Mouse (Mus musculus): ENCODE measurements around the gene Phf2. TPM values are rescaled to one million over a fixed set of nuclear protein-coding genes. Genes with fewer than 3 reads are reported as not detected.

Gene Phf2
- polyA plus RNA-seq, 1 experiment from 2014 or later: 2.2 TPM

GRCm38 (mm10) chr13:48800850-48801546 lies 69.9 kb downstream of the Phf2 start:
- Histone ChIP-seq H3K9me3 (replicated peaks) (no peaks in the 10 kb centered on the region), H3K9ac (no peak overlapping the region), H3K4me2 (no peak overlapping the region), H3K27ac (no peak overlapping the region), H3K4me1 (replicated peaks) (peaks cover 9% of the 10 kb centered on the region), H3K36me3 (peaks cover 43% of the 10 kb centered on the region), H3K4me3 (replicated peaks) (no peak overlapping the region), H3K27me3 (no peaks in the 10 kb centered on the region)
- DNase-seq (peak; percentile 31), ATAC-seq (ENCODE audit: low read depth) (peak; percentile 69)
- WGBS (ENCODE audit: insufficient replicate concordance): 17% methylated on average over 11 of the region's 11 CpGs

- WGBS (ENCODE audit: insufficient replicate concordance): 52% methylated on average over 14 of the region's 14 CpGs
- no peak for DNase-seq
- H3K27ac ChIP-seq: no peak overlapping the region
Observed at GRCm38 (mm10) chr13:48798256-48798771, 72.6 kb downstream of the Phf2 start.

GRCm38 (mm10) chr13:48796906-48797305 lies 74.0 kb downstream of the Phf2 start:
- Histone ChIP-seq H3K4me1 (replicated peaks) (peaks cover 9% of the 10 kb centered on the region), H3K4me3 (replicated peaks) (no peak overlapping the region), H3K27ac (no peak overlapping the region), H3K9ac (no peak overlapping the region), H3K9me3 (replicated peaks) (no peaks in the 10 kb centered on the region), H3K27me3 (no peaks in the 10 kb centered on the region; the same call in 1 of the 2 replicates), H3K36me3 (peaks cover 7% of the 10 kb centered on the region; the same call in 1 of the 2 replicates), H3K4me2 (no peak overlapping the region)
- DNase-seq: no peak
- 51% methylated on average over 11 of the region's 11 CpGs for WGBS (ENCODE audit: insufficient replicate concordance)
- no peak for ATAC-seq (ENCODE audit: low read depth)

More at GRCm38 (mm10) chr13:48798256-48798771, 72.6 kb downstream of the Phf2 start:
- Histone ChIP-seq H3K4me1 (replicated peaks) (peaks cover 9% of the 10 kb centered on the region), H3K4me2 (no peak overlapping the region), H3K9ac (no peak overlapping the region), H3K27me3 (no peaks in the 10 kb centered on the region; the same call in 1 of the 2 replicates), H3K4me3 (replicated peaks) (no peak overlapping the region), H3K9me3 (replicated peaks) (no peaks in the 10 kb centered on the region), H3K36me3 (peaks cover 19% of the 10 kb centered on the region)
- no peak for ATAC-seq (ENCODE audit: low read depth)

- no peak overlapping the region for H3K27ac ChIP-seq
- H3K4me2 ChIP-seq: no peak overlapping the region
- no peaks in the 10 kb centered on the region for H3K36me3 ChIP-seq
- no peak for DNase-seq
- H3K9me3 ChIP-seq (replicated peaks): no peaks in the 10 kb centered on the region
- no peaks in the 10 kb centered on the region; the same call in 1 of the 2 replicates for H3K27me3 ChIP-seq
- H3K4me3 ChIP-seq (replicated peaks): no peak overlapping the region
- H3K4me1 ChIP-seq (replicated peaks): no peaks in the 10 kb centered on the region; the same call in 1 of the 2 replicates
- no peak for ATAC-seq (ENCODE audit: low read depth)
- H3K9ac ChIP-seq: no peak overlapping the region
- 62% methylated on average over 6 of the region's 6 CpGs for WGBS (ENCODE audit: insufficient replicate concordance)
Observed at GRCm38 (mm10) chr13:48795711-48796110, 75.2 kb downstream of the Phf2 start.

- H3K27me3 ChIP-seq: peaks cover 9% of the 10 kb centered on the region
- no peak overlapping the region for H3K4me2 ChIP-seq
- no peak for ATAC-seq (ENCODE audit: low read depth)
- no peaks in the 10 kb centered on the region for H3K36me3 ChIP-seq
- H3K27ac ChIP-seq: no peak overlapping the region
- no peak overlapping the region for H3K9ac ChIP-seq
- H3K9me3 ChIP-seq (replicated peaks): no peaks in the 10 kb centered on the region
- no peak overlapping the region for H3K4me3 ChIP-seq (replicated peaks)
- no peak for DNase-seq
- no peaks in the 10 kb centered on the region for H3K4me1 ChIP-seq (replicated peaks)
- WGBS (ENCODE audit: insufficient replicate concordance): 62% methylated on average over 8 of the region's 8 CpGs
Observed at GRCm38 (mm10) chr13:48784594-48785298, 86.2 kb downstream of the Phf2 start.

- no peak for ATAC-seq (ENCODE audit: low read depth)
- H3K27ac ChIP-seq: no peak overlapping the region
- H3K9ac ChIP-seq: no peak overlapping the region
- no peak for DNase-seq
- no peak overlapping the region for H3K4me3 ChIP-seq (replicated peaks)
- 46% methylated on average over 8 of the region's 8 CpGs for WGBS (ENCODE audit: insufficient replicate concordance)
- H3K4me2 ChIP-seq: no peak overlapping the region
- no peaks in the 10 kb centered on the region for H3K36me3 ChIP-seq
- no peaks in the 10 kb centered on the region for H3K9me3 ChIP-seq (replicated peaks)
- no peaks in the 10 kb centered on the region for H3K4me1 ChIP-seq (replicated peaks)
- H3K27me3 ChIP-seq: peaks cover 9% of the 10 kb centered on the region
Observed at GRCm38 (mm10) chr13:48784151-48784550, 86.8 kb downstream of the Phf2 start.

- H3K4me3 ChIP-seq (replicated peaks): no peak overlapping the region
- peak overlapping the region; percentile 33; the same call in 1 of the 2 replicates for H3K4me2 ChIP-seq
- no peaks in the 10 kb centered on the region for H3K4me1 ChIP-seq (replicated peaks)
- H3K27me3 ChIP-seq: peaks cover 9% of the 10 kb centered on the region
- H3K27ac ChIP-seq: no peak overlapping the region
- H3K9ac ChIP-seq: no peak overlapping the region
- ATAC-seq (ENCODE audit: low read depth) (peak; percentile 67; the same call in 1 of the 2 replicates), DNase-seq (no peak)
- 38% methylated on average over 27 of the region's 27 CpGs for WGBS (ENCODE audit: insufficient replicate concordance)
- no peaks in the 10 kb centered on the region for H3K36me3 ChIP-seq
- no peaks in the 10 kb centered on the region for H3K9me3 ChIP-seq (replicated peaks)
Observed at GRCm38 (mm10) chr13:48782727-48783725, 87.9 kb downstream of the Phf2 start.

- 53% methylated on average over 9 of the region's 9 CpGs for WGBS (ENCODE audit: insufficient replicate concordance)
- no peaks in the 10 kb centered on the region for H3K9me3 ChIP-seq (replicated peaks)
- H3K27ac ChIP-seq: no peak overlapping the region
- H3K4me2 ChIP-seq: no peak overlapping the region
- H3K27me3 ChIP-seq: peaks cover 9% of the 10 kb centered on the region
- DNase-seq (no peak), ATAC-seq (ENCODE audit: low read depth) (no peak)
- H3K4me1 ChIP-seq (replicated peaks): no peaks in the 10 kb centered on the region
- no peak overlapping the region for H3K9ac ChIP-seq
- H3K4me3 ChIP-seq (replicated peaks): no peak overlapping the region
- H3K36me3 ChIP-seq: no peaks in the 10 kb centered on the region
Observed at GRCm38 (mm10) chr13:48780345-48781010, 90.4 kb downstream of the Phf2 start.

- WGBS (ENCODE audit: insufficient replicate concordance): 47% methylated on average over 11 of the region's 11 CpGs
- no peaks in the 10 kb centered on the region for H3K36me3 ChIP-seq
- H3K4me1 ChIP-seq (replicated peaks): no peaks in the 10 kb centered on the region
- H3K9ac ChIP-seq: no peak overlapping the region
- ATAC-seq (ENCODE audit: low read depth) (no peak), DNase-seq (no peak)
- peaks cover 11% of the 10 kb centered on the region for H3K27me3 ChIP-seq
- H3K4me2 ChIP-seq: no peak overlapping the region
- H3K27ac ChIP-seq: no peak overlapping the region
- no peaks in the 10 kb centered on the region for H3K9me3 ChIP-seq (replicated peaks)
- H3K4me3 ChIP-seq (replicated peaks): no peak overlapping the region
Observed at GRCm38 (mm10) chr13:48779592-48780344, 91.2 kb downstream of the Phf2 start.

- DNase-seq (no peak), ATAC-seq (ENCODE audit: low read depth) (no peak)
- Histone ChIP-seq H3K9me3 (replicated peaks) (no peaks in the 10 kb centered on the region), H3K4me2 (no peak overlapping the region), H3K4me1 (replicated peaks) (no peaks in the 10 kb centered on the region), H3K4me3 (replicated peaks) (no peak overlapping the region), H3K36me3 (no peaks in the 10 kb centered on the region), H3K27ac (no peak overlapping the region), H3K9ac (no peak overlapping the region), H3K27me3 (peaks cover 7% of the 10 kb centered on the region)
- WGBS (ENCODE audit: insufficient replicate concordance): 27% methylated on average over 4 of the region's 4 CpGs
Observed at GRCm38 (mm10) chr13:48778138-48778537, 92.8 kb downstream of the Phf2 start.
